Mouse (Mus musculus) adrenal gland, postnatal 25 days (tissue): ENCODE measurements around the gene Fmo2. TPM values are rescaled to one million over a fixed set of nuclear protein-coding genes. Genes with fewer than 3 reads are reported as not detected.

Source experiments
- DNase-seq: peaks from one replicate; pipeline ENCODE4 v3.0.0; 2021; ENCODE audit warnings: mixed read lengths
- long read RNA-seq: library from polyadenylated mRNA; stranded (forward); transcript quantifications from one replicate; pipeline ENCODE4 v2.0.0, GENCODE M21; 2021
- total RNA-seq: library from RNA; stranded (reverse); gene quantifications from 2 replicates; pipeline ENCODE4 v1.2.3, GENCODE M21; 2021

Gene Fmo2
- 20.9 and 31.5 TPM in 2 replicates for total RNA-seq
- long read RNA-seq, partial matches to known transcripts, result 0 of 7 reads
- long read RNA-seq, other reads (novel, unspliced or antisense), result 5 of 7 reads

- DNase-seq, result no peak
Measured at GRCm38 (mm10) chr1:162897838-162898811, at the start of gene Fmo2. Gene Fmo2, minus strand, starts transcription at chr1:162898726.

DNA sequence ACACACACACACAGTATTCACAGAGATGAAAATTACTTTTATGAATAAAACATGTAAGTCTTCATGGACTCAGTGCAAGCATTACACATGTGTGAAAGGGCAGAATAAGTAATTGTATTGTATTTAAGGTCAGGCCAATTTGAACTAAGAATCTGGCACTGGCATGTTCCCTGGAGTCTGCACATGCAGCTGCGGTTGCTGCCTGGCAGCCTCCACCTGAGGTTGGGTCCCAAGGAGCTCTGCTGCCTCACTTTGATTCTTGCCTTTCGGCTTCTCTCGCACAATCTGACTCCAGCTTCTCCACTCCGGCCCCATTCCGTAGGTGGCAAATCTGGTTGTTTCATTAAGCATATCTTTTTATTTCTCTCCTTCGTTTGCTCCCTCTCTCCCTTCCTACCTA, 49.4 kb upstream of the Fmo2 start:
- no peak for DNase-seq

DNA sequence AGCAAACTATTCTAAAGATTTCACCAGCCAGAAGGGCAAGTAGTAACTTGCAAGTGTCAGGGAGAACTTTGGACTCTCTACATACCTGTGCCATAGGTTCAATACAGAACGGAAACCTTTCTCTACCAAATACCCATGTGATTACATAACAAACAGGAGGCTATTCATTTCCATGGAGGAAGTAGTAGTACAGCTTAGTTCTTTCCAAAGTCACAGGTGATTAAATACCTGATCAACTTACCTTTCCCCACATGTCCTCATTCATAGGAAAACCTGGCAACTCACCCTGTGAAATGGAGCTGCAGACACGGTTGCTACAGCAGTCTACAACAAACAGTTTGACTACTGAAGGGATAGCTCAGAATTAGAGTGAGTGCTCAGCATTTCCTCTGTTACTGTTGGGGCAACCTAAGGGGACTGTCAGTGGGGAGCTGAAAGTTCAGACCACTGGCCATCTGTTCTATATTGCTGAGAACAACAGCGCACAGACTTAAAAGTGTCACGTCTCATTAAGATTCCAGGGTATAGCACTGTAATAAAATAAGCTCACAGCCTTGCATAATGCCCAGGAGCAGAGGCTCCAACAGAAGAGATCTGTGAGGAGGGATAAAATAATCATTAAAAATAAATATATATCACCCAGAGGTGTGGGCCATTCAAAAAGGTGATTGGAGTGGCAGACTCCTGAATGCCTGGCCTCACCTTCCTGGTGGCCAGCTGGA, 48.5 kb upstream of the Fmo2 start:
- DNase-seq, result no peak

DNA sequence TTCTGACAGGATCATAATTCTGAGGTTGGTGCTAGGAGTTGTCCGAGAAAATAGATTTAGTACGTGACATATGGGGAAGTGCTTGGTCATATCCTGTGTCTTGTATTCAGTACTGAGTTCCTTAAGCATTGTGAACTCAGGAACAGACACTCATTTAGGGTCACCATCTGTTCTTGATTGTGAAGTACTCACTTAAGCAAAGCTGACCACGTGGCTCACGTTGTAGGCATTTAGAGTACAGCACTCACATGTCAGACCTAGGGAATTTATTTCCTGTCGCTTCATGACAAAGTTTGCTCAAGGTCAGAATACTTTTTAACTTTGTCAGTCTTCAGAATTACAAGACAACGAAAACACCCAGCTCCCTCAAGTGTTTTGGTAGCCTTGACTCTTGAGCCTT, 45.2 kb upstream of the Fmo2 start:
- DNase-seq, result no peak

- no peak for DNase-seq
Measured at GRCm38 (mm10) chr1:162938696-162939351, 40.3 kb upstream of the Fmo2 start.

DNA sequence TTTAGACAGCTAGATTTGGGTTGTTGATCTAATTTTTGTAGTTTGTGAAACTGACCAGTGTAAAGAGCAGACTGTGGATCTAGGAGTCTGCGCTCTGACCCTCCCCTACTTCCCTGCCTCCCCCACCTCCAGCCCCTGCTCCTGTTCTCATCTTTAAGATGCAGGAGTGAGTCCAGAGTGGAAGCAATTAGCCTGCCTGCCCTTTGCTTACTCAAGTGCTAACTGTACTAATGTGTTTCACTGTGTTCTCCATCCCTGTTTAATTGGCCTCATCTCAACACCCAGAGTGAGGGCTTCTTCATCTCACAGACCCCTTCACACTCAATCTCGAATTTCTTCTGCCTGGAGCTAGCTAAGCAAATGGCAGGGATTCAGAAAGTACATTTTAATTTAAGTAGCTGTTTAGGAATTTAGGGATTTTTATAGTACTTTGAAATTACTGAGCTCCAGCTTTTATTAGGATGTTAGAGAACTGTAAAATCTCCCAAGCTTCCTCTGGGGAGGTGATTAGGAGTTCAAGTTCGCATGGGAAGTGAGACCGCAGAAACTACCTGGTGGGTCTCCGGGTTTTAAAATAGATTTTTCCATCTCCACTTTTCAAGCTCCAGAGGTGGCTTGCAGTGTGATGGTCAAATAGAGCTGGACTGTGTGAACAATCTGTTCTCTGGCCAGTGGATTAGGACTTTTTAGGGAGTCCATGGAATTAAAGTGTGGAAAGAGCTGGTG, 39.6 kb upstream of the Fmo2 start:
- DNase-seq, result no peak

GRCm38 (mm10) chr1:162937415-162937814, 38.9 kb upstream of the Fmo2 start, which contains the start of gene Fmo6:
Gene Fmo6, minus strand, starts transcription at chr1:162937515.
- no peak for DNase-seq

GRCm38 (mm10) chr1:162934374-162935012, 36.0 kb upstream of the Fmo2 start:
- no peak for DNase-seq

- DNase-seq, result no peak
Measured at GRCm38 (mm10) chr1:162932386-162932785, 33.9 kb upstream of the Fmo2 start.

- no peak for DNase-seq
Measured at GRCm38 (mm10) chr1:162931880-162932279, 33.4 kb upstream of the Fmo2 start.

DNA sequence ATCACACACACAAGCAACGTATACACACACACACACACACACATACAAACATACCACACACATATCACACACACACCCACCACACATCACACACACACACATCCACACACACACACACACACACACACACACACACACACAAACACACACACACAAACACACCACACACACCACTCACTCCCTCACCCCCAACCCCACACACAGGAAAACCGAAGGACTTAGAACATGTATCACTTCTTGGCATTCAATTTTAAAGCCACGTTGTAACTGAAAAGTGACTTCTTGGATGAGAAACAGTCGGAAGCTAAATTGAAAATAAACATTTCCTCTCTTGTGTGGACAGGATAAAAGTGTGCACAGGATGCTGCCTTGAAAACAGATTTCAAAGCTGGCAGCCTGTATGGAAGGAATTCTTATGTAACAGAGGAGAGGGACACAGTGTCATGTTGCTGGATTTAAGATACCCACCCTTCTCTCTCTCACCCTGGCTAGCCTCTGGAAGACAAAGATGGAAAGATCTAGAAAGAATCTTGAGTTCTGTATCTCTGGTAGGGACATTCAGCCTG, 32.9 kb upstream of the Fmo2 start:
- no peak for DNase-seq

- DNase-seq, result no peak
Measured at GRCm38 (mm10) chr1:162930631-162931030, 32.1 kb upstream of the Fmo2 start.

GRCm38 (mm10) chr1:162929146-162929545, 30.6 kb upstream of the Fmo2 start:
- no peak for DNase-seq

- DNase-seq, result no peak
Measured at GRCm38 (mm10) chr1:162925121-162925520, 26.6 kb upstream of the Fmo2 start.

- DNase-seq, result no peak
Measured at GRCm38 (mm10) chr1:162916661-162917060, 18.1 kb upstream of the Fmo2 start.

DNA sequence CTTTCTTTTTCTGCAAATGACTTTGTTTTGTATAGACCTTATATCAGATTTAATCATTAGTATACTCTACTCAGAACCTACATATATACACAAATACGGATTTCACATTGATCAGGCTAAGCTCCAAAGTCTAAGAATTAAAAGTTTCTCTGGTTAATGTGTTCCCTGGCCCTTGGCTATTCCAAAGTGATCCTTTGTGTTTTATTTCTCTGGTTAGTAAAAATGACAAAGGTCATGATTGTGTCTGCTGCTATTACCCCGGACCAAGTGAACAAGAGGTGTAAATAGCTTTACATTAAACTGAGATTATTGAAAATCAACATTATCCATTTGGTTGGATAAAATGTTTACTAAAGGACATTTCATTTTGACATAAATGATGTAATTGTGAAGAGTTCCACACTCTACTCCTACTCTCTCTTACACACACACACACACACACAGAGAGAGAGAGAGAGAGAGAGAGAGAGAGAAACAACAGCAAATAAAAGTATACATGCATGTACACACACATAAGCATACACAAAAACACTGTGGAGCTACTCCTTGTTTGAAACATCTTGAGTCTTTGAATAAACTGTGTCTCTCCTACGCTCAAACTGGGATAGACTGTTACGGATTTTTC, 16.5 kb upstream of the Fmo2 start:
- DNase-seq, result no peak

GRCm38 (mm10) chr1:162912085-162912484, 13.6 kb upstream of the Fmo2 start:
- DNase-seq, result no peak

DNA sequence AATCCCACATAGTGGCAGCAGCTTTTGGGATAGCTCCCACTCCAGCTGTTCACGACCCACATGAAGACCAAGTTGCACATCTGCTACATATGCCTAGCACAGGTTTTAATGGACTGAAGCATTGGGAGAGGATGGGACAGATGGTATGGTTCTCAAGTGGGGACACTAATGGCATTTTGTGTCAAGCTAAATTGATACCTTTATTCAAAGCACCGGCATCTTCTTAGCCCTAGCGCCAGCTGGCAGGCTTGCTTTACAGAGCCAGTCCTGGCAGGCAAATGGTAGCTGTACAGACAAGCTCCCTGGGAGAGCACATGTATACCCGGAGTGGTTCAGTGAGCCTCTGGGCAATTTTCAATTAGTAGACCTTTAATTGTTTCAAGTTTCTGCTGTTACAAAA, 3.4 kb upstream of the Fmo2 start:
- DNase-seq, result no peak

GRCm38 (mm10) chr1:162895900-162896299, 2.6 kb downstream of the Fmo2 start:
- peak; percentile 79 for DNase-seq

- no peak for DNase-seq
Measured at GRCm38 (mm10) chr1:162893014-162893413, 5.5 kb downstream of the Fmo2 start.
